Mouse (Mus musculus): ENCODE measurements around the gene Card14.
"Not testable (repeated sequence)": the region's sequence is repeated elsewhere in the genome, so short reads cannot be mapped to it uniquely, and the experiment has no call there.

Gene Card14

GRCm38 (mm10) chr11:119355443-119356385 is 48.1 kb downstream of the Card14 start, which contains the start of the genes Sgsh and Slc26a11:
Gene Sgsh, minus strand, starts transcription at chr11:119355536.
Gene Slc26a11, plus strand, starts transcription at chr11:119355557.
- peak; percentile 49 for DNase-seq (ENCODE audit: low spot score)

GRCm38 (mm10) chr11:119359089-119359488 is 51.5 kb downstream of the Card14 start:
- DNase-seq (ENCODE audit: low spot score) = no peak

GRCm38 (mm10) chr11:119362769-119363533 is 55.4 kb downstream of the Card14 start:
- no peak for DNase-seq (ENCODE audit: low spot score)

DNA sequence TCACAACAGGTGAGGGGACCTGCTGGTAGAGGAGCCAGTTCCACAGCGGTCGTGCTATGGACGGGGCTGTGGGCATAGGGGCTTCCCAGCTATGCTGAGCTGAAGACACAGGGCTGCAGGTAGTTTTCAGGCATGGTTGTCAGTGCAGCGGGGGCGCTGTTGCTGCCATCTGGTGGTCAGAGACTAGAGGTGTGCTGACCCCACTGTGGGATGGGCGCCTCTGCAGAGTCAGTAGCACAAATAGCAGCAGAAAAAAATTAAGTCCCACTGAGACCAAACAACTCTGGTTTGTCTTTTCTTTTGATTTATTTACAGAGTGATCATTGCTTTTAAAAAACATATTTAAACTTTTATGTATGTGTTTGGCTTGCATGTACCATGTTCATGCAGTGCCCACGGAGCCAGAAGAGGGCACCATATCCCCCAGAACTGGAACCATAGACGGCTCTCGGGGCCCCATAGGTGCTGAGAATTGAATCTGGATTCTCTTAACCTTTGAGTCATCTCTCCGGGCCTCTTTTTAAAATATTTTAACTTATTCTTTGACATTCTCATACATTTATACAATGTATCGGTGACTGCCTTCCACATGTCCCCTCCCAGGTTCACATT is 56.1 kb downstream of the Card14 start:
- peak; percentile 50 for DNase-seq (ENCODE audit: low spot score)

DNA sequence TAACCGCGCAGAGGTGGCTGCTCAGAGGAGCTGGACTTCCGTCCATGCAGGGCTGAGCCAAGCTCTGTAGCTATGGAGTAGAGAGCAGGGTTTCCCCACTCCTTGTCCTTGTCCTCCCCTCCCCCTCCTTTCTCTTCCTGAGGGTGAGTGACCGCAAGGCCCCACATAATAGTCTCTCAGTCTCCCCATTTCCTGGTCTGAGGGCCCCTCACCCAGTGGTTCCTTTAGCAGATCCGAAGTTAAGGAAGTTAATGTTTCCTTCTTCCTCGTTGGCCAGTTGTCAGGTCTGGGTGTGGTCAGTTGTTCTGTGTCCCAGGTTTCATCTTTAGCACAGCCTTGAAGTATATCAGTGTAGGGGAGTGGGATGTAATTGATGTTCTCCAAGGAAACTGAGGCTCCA is 67.9 kb downstream of the Card14 start:
- no peak for DNase-seq (ENCODE audit: low spot score)

GRCm38 (mm10) chr11:119377326-119377725 is 69.8 kb downstream of the Card14 start:
- DNase-seq (ENCODE audit: low spot score) = no peak

DNA sequence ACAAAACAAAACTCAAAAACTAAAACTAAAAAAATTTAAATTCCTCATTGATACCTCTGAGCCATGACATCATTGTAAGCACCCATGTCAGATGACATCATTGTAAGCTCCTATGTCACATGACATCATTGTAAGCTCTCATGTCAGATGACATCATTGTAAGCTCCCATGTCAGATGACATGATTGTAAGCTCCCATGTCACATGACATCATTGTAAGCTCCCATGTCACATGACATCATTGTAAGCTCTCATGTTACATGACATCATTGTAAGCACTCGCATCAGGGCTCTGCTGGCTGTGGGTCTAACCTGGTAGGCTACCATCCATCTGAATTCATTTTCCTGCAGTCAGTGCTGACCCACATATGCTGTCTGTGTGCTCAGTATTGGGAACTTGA is 71.0 kb downstream of the Card14 start:
- no peak for DNase-seq (ENCODE audit: low spot score)

GRCm38 (mm10) chr11:119381631-119382337 is 74.2 kb downstream of the Card14 start:
- no peak for DNase-seq (ENCODE audit: low spot score)

DNA sequence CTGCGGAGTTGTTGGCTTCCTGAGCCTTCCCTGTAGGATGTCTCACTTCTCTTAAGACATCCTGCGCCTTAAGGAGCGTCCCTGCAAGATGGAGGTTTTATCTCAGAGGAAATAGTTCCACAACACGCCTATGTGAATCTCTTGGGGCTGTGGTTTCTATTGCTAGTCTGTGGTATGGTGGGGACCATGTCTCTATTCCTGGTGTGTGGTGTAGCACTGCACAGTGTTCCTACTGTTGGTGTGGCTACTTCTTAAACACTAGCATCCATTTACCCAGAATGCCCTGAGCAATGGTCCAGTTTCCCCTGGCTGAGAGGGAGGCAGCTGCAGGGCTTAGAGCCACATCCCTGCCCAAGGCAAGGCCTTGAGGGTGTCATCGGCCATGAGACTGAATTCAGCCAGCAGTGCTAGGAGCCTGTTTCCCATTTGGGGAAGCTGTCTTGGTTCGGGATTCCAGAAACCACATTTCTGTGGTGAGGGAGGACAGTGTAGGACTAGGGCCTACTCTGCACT is 74.8 kb downstream of the Card14 start:
- no peak for DNase-seq (ENCODE audit: low spot score)

- no peak for DNase-seq (ENCODE audit: low spot score)
These were observed 77.3 kb downstream of the Card14 start for GRCm38 (mm10) chr11:119384904-119385303.

DNA sequence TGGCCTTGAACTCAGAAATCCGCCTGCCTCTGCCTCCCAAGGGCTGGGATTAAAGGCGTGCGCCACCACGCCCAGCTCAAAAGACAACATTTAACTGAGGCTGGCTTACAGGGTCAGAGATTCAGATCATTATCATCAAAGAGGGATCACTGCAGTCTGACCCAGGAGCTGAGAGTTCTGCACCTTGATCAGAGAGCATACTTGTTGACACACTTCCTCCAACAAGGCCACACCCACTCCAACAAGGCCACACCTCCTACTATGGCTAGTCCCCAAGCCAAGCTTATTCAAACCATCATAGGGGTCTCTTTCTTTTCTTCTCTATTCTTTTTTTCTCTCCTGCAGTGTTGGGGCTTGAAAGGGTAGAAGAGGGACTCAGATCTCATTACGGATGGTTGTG is 78.7 kb downstream of the Card14 start:
- no peak for DNase-seq (ENCODE audit: low spot score)

- DNase-seq (ENCODE audit: low spot score) = not testable (repeated sequence)
These were observed 79.7 kb downstream of the Card14 start for GRCm38 (mm10) chr11:119387273-119387672.

DNA sequence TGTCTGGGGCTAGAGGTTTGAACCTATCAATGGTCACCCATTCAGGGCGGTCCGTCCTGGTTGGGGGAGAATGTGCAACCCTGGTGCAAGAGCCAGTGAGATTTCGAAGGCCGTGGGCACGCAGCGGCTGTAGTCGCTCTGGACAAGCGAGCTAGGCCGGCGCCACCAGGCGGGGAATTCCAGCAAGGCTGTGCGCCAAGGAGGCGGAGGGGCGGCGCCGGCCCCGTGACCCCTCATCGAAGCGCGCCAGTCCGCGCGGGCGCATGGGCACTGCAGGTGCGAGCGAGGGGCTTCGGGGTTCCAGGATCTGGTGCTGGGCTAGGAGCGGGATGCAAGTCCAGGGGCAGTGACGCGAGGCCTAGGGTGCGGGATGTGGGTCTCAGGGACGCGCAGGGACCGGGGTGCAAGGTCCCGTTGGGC is 82.3 kb downstream of the Card14 start:
- no peak for DNase-seq (ENCODE audit: low spot score)

DNA sequence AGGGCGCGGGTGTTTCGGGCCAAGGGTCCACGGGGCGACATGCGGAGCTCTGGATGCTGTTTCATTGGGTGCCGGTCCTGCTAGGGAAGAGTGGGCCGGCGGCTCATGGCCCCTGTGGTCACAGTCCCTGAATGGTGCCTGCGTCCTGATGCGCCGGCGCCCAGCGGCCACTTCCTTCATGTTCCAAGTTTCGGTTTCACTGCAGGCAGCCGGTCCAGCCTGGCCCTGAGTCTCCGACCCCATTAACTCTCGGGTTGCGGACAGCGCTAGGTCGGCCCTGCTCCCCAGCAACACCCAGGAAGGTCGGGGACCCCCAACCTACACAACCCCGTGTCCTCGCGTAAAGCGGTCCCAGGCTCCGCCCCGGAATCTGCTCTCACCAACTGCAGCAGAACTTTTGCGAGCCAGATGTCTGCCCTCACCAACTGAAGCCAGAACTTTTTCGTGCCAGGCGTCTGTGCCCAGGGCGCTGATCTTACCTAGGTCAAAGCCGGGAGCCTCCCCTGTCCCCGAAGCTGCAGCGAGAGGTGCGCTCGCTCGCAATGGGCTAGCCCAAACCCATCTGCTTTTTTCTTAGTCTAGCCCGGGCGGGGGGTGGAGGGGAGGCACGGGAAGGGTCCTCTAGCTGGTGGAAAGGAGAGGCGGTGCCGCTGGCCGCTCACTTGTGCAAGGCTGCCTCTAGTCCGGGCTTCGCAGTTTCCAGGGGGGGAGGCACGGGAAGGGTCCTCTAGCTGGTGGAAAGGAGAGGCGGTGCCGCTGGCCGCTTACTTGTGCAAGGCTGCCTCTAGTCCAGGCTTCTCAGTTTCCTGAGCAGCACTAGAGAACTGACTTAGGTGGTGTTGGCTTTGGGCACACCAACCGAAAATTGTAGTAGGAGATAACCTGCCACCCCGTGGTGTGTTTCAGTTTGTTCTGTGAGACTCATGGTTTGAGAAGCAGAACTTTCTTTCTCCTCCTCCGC is 83.0 kb downstream of the Card14 start:
- DNase-seq (ENCODE audit: low spot score) = no peak

GRCm38 (mm10) chr11:119391386-119392000 is 83.9 kb downstream of the Card14 start:
- DNase-seq (ENCODE audit: low spot score) = no peak

DNA sequence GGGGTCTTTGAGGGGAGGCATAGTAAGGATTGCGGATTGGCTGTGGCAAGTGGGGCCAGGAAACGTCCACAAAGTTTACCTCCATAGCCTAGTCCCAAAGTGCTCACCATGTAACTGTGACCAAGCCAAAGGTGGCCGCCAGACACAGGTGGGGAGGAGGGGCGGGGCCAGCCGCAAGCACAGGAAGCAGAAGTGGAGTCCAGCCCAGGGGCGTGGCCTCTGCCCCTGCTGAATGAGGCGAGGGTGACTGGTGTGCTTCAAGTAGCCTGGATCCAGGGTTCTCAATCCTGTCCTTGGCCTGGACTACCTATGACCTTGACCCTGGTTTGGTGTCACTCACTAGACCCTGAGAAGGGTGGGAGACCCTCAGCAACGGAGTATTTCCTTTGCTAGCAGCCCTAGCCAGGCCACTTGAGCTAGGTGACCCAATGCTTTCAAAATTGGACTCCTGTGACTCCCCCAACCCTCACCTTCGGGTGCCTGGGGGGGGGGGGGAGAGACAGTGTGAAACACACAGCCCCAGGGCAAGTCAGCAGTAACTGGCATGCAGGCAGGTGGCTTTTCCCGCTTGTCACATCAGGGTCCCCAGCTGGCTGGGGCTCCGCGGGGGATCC is 84.5 kb downstream of the Card14 start:
- DNase-seq (ENCODE audit: low spot score) = no peak

DNA sequence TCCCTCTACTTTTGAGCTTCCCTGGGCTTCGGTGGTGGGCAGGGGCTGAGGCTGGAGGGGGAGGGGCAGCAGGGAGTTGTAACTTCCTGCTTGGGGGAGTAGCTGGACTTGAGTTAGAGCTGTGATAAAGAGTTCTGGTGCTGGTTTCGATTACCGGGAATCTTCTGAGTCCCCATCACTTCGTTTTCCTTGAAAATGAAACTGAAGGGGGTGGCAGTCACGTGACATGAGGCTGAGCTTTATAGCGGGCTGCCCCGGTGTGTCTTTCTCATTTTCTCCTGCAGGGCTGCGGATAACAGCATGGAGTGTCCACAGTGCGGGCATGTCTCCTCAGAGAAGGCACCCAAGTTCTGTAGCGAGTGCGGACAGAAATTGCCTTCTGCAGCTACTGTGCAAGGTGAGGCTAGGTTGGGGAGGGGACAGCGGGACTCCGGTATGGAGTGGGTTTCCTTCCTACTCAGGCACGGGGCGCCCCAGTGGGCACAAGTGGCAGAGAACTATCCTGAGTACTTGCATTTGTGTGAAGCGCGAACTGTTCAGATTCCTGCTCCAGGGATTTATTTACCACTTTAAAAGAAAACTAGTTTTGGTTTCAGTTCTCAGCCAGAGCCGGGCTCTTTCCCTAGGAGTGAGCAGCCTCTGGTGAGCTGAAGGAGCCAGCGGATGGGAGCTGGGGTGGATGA is 85.4 kb downstream of the Card14 start, which contains the start of gene Rnf213:
Gene Rnf213 (plus strand): TSS at position 301 of the 683 bp plus-strand sequence.
- DNase-seq (ENCODE audit: low spot score) = no peak

- DNase-seq (ENCODE audit: low spot score) = no peak
These were observed 85.9 kb downstream of the Card14 start for GRCm38 (mm10) chr11:119393483-119393804.

- no peak for DNase-seq (ENCODE audit: low spot score)
These were observed 86.6 kb downstream of the Card14 start for GRCm38 (mm10) chr11:119394210-119394609.

All from left cerebral cortex, adult 11 months (tissue).